Mouse (Mus musculus) kidney, adult 2 months (tissue): ENCODE results near the gene Nr5a1.

Source experiments
- CTCF ChIP-seq: fragments of 200-500 bp; conservative IDR thresholded peaks from 2 replicates; pipeline ENCODE4 v1.5.1; 2011; ENCODE audit warnings: low read depth, mild to moderate bottlenecking, control low read depth, low read length, moderate library complexity, mixed read lengths; ENCODE audit not compliant: insufficient read depth, insufficient read length
- POLR2A ChIP-seq: fragments of 200-500 bp; IDR thresholded peaks from one replicate; pipeline ENCODE4 v1.6.1; 2011; ENCODE audit warnings: low read depth, low read length, control low read depth

GRCm38 (mm10) chr2:38698623-38699022 is 15.7 kb downstream of the Nr5a1 start:
- TF ChIP-seq CTCF (no peak), POLR2A (no peak)
